Mouse (Mus musculus) A20 (cell line): Measurements from ENCODE around the gene Cyp17a1.

Experiments used
- DNase-seq: peaks from one replicate; pipeline ENCODE4 v3.0.0-alpha.2; 2011; ENCODE audit warnings: low read depth, low spot score

Gene Cyp17a1

DNA sequence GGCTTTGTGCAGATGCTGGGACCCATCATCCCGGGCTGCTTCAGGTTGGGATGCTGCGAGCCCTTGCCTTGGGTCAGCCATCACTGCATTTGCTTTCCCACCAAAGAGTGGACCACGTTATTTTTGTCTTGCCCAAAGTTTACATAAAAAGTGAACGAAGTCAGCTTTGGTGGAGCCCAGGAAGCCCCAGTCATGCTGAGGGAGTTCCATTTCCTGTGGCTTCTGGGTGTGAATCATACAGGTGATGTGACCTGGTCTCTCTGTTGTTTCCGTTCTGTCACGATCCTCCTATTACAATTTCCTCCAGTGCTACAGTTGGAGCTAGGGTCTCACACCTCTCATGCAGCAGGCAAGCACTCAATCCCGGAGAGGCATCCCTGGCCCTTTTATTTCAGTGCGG is 55.6 kb downstream of the Cyp17a1 start:
- DNase-seq = no peak
